Mouse (Mus musculus): ENCODE results near the gene Csk. TPM values are rescaled to one million over a fixed set of nuclear protein-coding genes. Genes with fewer than 3 reads are reported as not detected.
A peak's percentile ranks its signal among the peaks of the same experiment; 100 is the strongest.

The Csk gene
- polyA plus RNA-seq, 1 experiment from 2014 or later, result 27.2 TPM

- Histone ChIP-seq H3K36me3 (ENCODE audit: insufficient read depth, low read length) (0 out of 2 replicates have a peak, but pooled peaks cover 8% of the 10 kb centered on the region), H3K27me3 (ENCODE audit: insufficient read depth, low read length) (no peaks in the 10 kb centered on the region), H3K4me3 (ENCODE audit: low read length) (0 out of 2 replicates have a peak overlapping the region, but pooled peaks have one; percentile 3), H3K9ac (replicated peaks; ENCODE audit: low read length) (peak overlapping the region; percentile 24; the same call in 1 of the 2 replicates), H3K4me1 (ENCODE audit: insufficient read depth, low read length) (peaks cover 84% of the 10 kb centered on the region), H3K4me2 (replicated peaks; ENCODE audit: low read depth, low read length) (peak overlapping the region; percentile 40), H3K27ac (ENCODE audit: low read length) (peak overlapping the region; percentile 85), H3K9me3 (ENCODE audit: low read length) (no peaks in the 10 kb centered on the region)
- no peak for ATAC-seq (ENCODE audit: low FRiP score, low TSS enrichment)
- WGBS, result 70% methylated on average over 1 of the region's 1 CpGs
Measured at GRCm38 (mm10) chr9:57641022-57641421, 12.4 kb downstream of the Csk start.

GRCm38 (mm10) chr9:57640384-57640783 lies 13.0 kb downstream of the Csk start:
- no peaks in the 10 kb centered on the region for H3K27me3 ChIP-seq (ENCODE audit: insufficient read depth, low read length)
- peak overlapping the region; percentile 40 for H3K4me2 ChIP-seq (replicated peaks; ENCODE audit: low read depth, low read length)
- H3K9ac ChIP-seq (replicated peaks; ENCODE audit: low read length), result peak overlapping the region; percentile 24
- 0 out of 2 replicates have a peak, but pooled peaks cover 8% of the 10 kb centered on the region for H3K36me3 ChIP-seq (ENCODE audit: insufficient read depth, low read length)
- peaks cover 81% of the 10 kb centered on the region for H3K4me1 ChIP-seq (ENCODE audit: insufficient read depth, low read length)
- no peaks in the 10 kb centered on the region for H3K9me3 ChIP-seq (ENCODE audit: low read length)
- ATAC-seq (ENCODE audit: low FRiP score, low TSS enrichment), result peak; percentile 62
- WGBS, result 3% methylated on average over 15 of the region's 15 CpGs
- peak overlapping the region; percentile 3; the same call in 1 of the 2 replicates for H3K4me3 ChIP-seq (ENCODE audit: low read length)
- peak overlapping the region; percentile 85 for H3K27ac ChIP-seq (ENCODE audit: low read length)

DNA sequence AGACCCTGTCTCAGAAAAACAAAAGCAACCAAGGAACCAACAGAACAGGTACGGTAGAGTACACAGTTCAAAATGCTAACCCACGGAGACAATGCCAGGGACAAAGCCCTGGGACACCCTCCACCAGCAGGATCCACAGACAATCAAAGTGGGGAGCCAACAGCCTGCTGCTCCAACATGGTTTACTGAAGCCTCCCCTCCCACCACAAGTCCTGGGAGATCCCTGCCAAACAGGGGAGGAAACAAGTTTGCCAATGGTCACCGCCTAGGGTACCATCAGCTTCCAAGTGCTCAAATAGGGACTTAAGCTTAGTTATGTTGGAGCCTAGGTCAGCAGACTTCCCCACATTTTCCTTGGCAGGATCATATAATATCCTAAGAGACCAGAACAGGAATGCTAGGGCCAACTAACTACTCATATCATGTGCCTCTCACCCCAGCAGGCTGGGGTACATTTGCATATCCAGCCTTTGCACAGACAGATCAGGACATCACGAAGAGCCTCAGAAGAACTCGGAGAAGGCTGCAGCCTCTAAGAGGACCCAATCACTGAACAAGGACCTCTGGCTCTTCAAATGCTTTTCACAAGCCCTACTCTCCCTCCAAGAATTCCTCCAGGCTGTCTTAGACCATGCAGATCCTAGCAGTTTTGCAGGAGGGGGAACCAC lies 13.6 kb downstream of the Csk start:
- no peaks in the 10 kb centered on the region for H3K27me3 ChIP-seq (ENCODE audit: insufficient read depth, low read length)
- H3K9me3 ChIP-seq (ENCODE audit: low read length), result no peaks in the 10 kb centered on the region
- WGBS, result 64% methylated on average over 5 of the region's 5 CpGs
- peak overlapping the region; percentile 40 for H3K4me2 ChIP-seq (replicated peaks; ENCODE audit: low read depth, low read length)
- H3K36me3 ChIP-seq (ENCODE audit: insufficient read depth, low read length), result 0 out of 2 replicates have a peak, but pooled peaks cover 8% of the 10 kb centered on the region
- peak overlapping the region; percentile 3; the same call in 1 of the 2 replicates for H3K4me3 ChIP-seq (ENCODE audit: low read length)
- no peak for ATAC-seq (ENCODE audit: low FRiP score, low TSS enrichment)
- peak overlapping the region; percentile 85 for H3K27ac ChIP-seq (ENCODE audit: low read length)
- peak overlapping the region; percentile 24 for H3K9ac ChIP-seq (replicated peaks; ENCODE audit: low read length)
- peaks cover 81% of the 10 kb centered on the region for H3K4me1 ChIP-seq (ENCODE audit: insufficient read depth, low read length)

DNA sequence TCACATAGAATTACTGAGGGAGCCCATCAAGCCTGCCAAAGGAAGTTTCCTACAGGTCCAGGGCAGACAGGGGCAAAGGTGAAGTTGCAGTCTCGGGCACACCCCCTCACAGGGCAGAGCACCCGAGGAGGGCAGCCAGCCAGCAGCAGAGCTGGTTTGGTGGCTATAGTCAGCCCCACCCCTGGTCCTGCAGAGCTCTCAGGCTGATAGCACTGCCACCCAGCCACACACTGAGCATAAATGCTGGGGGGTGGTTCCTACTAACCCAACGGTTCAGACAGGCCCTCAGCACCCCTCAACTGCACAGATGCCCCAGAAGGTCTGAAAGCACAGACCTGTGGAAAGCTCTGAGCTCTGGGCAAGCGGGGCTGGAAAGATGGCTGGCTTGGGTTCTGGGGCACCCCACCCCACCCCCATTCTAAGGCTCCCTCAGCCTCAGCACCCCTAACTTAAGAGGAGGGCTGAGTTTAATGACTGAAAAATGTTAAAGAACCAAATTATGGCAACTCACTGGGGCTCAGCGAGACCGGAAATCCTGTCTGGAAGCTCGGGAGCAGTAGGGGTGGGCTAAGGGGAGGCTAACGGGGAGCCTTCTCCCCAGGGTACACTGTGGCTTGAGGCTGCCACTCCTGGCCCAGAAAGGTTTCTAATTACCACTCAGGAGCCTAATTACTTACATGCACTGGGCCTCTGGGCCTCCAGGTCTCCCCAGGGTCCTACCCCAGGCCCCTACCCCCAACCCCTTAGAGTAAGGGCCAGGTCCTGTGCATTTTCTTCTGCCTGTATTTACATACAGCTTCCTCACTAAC lies 14.6 kb downstream of the Csk start:
- Histone ChIP-seq H3K9ac (replicated peaks; ENCODE audit: low read length) (peak overlapping the region; percentile 49; the same call in 1 of the 2 replicates), H3K27ac (ENCODE audit: low read length) (peak overlapping the region; percentile 76), H3K4me2 (replicated peaks; ENCODE audit: low read depth, low read length) (peak overlapping the region; percentile 40), H3K9me3 (ENCODE audit: low read length) (no peaks in the 10 kb centered on the region), H3K4me3 (ENCODE audit: low read length) (no peak overlapping the region), H3K36me3 (ENCODE audit: insufficient read depth, low read length) (0 out of 2 replicates have a peak, but pooled peaks cover 8% of the 10 kb centered on the region), H3K27me3 (ENCODE audit: insufficient read depth, low read length) (no peaks in the 10 kb centered on the region), H3K4me1 (ENCODE audit: insufficient read depth, low read length) (peaks cover 72% of the 10 kb centered on the region)
- 18% methylated on average over 8 of the region's 8 CpGs for WGBS
- ATAC-seq (ENCODE audit: low FRiP score, low TSS enrichment), result peak; percentile 42

- ATAC-seq (ENCODE audit: low FRiP score, low TSS enrichment), result peak; percentile 52
- Histone ChIP-seq H3K27ac (ENCODE audit: low read length) (peak overlapping the region; percentile 76), H3K4me1 (ENCODE audit: insufficient read depth, low read length) (peaks cover 61% of the 10 kb centered on the region), H3K9ac (replicated peaks; ENCODE audit: low read length) (no peak overlapping the region; the same call in 1 of the 2 replicates), H3K4me2 (replicated peaks; ENCODE audit: low read depth, low read length) (peak overlapping the region; percentile 40), H3K4me3 (ENCODE audit: low read length) (no peak overlapping the region), H3K27me3 (ENCODE audit: insufficient read depth, low read length) (no peaks in the 10 kb centered on the region), H3K9me3 (ENCODE audit: low read length) (no peaks in the 10 kb centered on the region), H3K36me3 (ENCODE audit: insufficient read depth, low read length) (0 out of 2 replicates have a peak, but pooled peaks cover 8% of the 10 kb centered on the region)
- 10% methylated on average over 6 of the region's 6 CpGs for WGBS
Measured at GRCm38 (mm10) chr9:57637741-57638322, 15.6 kb downstream of the Csk start.

DNA sequence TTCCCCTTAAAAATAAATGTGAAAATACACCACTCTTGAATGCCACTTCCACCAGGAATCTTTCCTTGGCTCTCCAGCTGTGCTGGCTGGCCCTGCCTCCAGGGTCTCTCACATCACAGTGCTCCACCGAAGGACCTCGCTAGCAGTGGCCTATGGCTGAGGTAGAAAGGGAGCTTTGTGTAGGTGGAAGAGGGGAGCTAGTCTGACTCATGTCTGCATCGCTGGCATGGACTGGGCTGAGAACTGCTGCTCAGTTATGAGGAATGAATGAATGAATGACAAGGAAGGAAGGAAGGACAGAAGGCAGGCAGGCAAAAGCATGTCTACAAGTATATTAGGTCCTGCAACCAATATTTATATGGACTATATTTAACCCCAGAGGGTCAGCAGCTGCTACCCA lies 16.2 kb downstream of the Csk start:
- Histone ChIP-seq H3K4me1 (ENCODE audit: insufficient read depth, low read length) (peaks cover 57% of the 10 kb centered on the region), H3K9me3 (ENCODE audit: low read length) (no peaks in the 10 kb centered on the region), H3K27ac (ENCODE audit: low read length) (peak overlapping the region; percentile 76), H3K27me3 (ENCODE audit: insufficient read depth, low read length) (no peaks in the 10 kb centered on the region), H3K9ac (replicated peaks; ENCODE audit: low read length) (0 out of 2 replicates have a peak overlapping the region, but pooled peaks have one; percentile 19), H3K4me3 (ENCODE audit: low read length) (no peak overlapping the region), H3K36me3 (ENCODE audit: insufficient read depth, low read length) (0 out of 2 replicates have a peak, but pooled peaks cover 8% of the 10 kb centered on the region), H3K4me2 (replicated peaks; ENCODE audit: low read depth, low read length) (peak overlapping the region; percentile 40; the same call in 1 of the 2 replicates)
- ATAC-seq (ENCODE audit: low FRiP score, low TSS enrichment), result no peak
- 57% methylated on average over 3 of the region's 3 CpGs for WGBS

DNA sequence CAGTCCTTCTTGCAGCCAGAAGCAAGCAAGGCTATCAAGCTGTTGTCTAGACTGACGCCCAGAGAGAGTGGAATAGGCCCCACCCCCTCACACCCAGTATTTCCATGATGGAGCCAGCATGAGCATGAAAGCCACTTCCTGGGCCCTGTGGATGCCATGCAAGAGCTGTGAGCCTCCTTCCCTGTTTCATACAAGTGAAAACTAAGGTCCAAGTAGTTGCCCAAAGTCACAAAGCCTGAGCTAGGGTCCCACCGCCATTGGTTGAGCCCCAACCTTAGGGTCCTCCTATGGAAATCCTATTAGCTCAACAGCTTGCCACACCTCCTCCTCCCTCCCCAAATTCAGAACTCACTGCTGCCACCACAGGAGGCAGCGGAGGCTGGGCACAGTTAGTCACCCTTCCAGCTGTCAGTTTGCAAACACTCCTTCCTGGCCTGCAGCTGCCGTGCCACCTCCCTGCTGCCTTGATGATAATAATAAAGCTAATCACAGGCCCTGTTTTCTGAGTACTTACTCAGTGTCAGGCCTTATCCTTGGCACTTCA lies 19.9 kb downstream of the Csk start:
- H3K9me3 ChIP-seq (ENCODE audit: low read length), result no peaks in the 10 kb centered on the region
- ATAC-seq (ENCODE audit: low FRiP score, low TSS enrichment), result no peak
- 57% methylated on average over 4 of the region's 4 CpGs for WGBS
- H3K27ac ChIP-seq (ENCODE audit: low read length), result no peak overlapping the region
- H3K4me2 ChIP-seq (replicated peaks; ENCODE audit: low read depth, low read length), result no peak overlapping the region
- no peak overlapping the region for H3K9ac ChIP-seq (replicated peaks; ENCODE audit: low read length)
- peaks cover 29% of the 10 kb centered on the region for H3K36me3 ChIP-seq (ENCODE audit: insufficient read depth, low read length)
- H3K4me1 ChIP-seq (ENCODE audit: insufficient read depth, low read length), result peaks cover 20% of the 10 kb centered on the region
- no peaks in the 10 kb centered on the region for H3K27me3 ChIP-seq (ENCODE audit: insufficient read depth, low read length)
- H3K4me3 ChIP-seq (ENCODE audit: low read length), result no peak overlapping the region

DNA sequence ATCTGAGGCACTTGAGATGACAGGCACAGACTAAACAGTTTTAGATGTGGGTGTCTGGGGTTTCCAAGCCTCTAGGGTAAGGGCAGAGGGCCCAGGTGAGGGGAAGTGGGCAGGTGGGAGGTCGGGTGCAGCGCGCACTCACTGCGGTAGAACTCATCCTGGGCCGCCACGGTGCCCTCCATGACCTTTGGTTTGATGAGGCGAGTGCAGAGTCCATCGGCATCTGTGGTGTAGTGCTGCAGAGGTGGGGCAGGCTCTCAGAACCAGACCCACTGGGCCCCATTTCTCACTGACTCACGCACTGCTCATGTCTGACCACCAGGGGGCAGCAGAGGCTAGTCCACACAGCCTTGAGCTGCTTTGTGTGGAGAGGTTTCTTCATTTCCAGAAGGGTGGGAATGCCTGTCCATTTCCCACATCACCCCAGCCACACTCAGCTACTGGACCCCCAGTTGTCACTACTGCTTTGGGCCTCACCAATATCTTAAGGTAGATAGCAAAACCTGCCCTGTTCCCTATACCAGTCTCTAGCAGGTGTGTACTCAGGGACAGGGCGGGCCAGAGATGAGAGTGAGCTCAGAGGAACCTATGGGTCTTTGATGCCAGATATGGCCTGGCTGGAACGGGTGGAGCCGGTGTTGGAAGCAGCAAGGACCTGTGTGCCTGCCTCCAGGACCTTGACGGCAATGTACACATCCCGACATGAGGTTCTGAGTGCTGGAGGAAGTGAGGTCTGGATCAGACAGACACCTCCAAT lies 24.1 kb downstream of the Csk start:
- WGBS, result 68% methylated on average over 14 of the region's 14 CpGs
- Histone ChIP-seq H3K4me1 (ENCODE audit: insufficient read depth, low read length) (no peaks in the 10 kb centered on the region), H3K27ac (ENCODE audit: low read length) (no peak overlapping the region), H3K36me3 (ENCODE audit: insufficient read depth, low read length) (peaks cover 71% of the 10 kb centered on the region), H3K4me3 (ENCODE audit: low read length) (no peak overlapping the region), H3K27me3 (ENCODE audit: insufficient read depth, low read length) (no peaks in the 10 kb centered on the region), H3K9ac (replicated peaks; ENCODE audit: low read length) (no peak overlapping the region), H3K9me3 (ENCODE audit: low read length) (no peaks in the 10 kb centered on the region), H3K4me2 (replicated peaks; ENCODE audit: low read depth, low read length) (no peak overlapping the region)
- peak; percentile 49 for ATAC-seq (ENCODE audit: low FRiP score, low TSS enrichment)

DNA sequence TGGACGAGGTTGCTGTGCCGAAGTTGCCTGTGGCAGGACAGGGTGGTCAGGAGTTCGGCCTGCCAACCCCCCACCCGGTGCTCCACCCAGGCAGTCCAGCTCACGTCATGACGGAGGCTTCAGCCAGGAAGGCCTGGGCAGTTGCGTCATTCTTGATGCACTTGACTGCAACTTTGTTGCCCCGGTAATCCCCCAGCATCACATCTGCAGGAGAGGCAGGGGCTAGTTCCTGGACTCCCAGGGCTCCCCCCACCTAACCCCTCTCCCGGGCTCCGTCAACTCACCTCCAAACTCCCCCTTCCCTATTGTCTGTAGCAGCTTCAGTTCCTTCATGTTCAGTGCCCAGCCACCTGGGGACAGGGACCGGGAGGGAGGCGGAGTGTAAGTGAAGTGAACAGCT lies 24.7 kb downstream of the Csk start:
- no peak overlapping the region for H3K9ac ChIP-seq (replicated peaks; ENCODE audit: low read length)
- no peaks in the 10 kb centered on the region for H3K27me3 ChIP-seq (ENCODE audit: insufficient read depth, low read length)
- H3K27ac ChIP-seq (ENCODE audit: low read length), result no peak overlapping the region
- no peaks in the 10 kb centered on the region for H3K9me3 ChIP-seq (ENCODE audit: low read length)
- H3K4me3 ChIP-seq (ENCODE audit: low read length), result no peak overlapping the region
- no peak overlapping the region for H3K4me2 ChIP-seq (replicated peaks; ENCODE audit: low read depth, low read length)
- WGBS, result 92% methylated on average over 12 of the region's 12 CpGs
- no peak for ATAC-seq (ENCODE audit: low FRiP score, low TSS enrichment)
- no peaks in the 10 kb centered on the region for H3K4me1 ChIP-seq (ENCODE audit: insufficient read depth, low read length)
- H3K36me3 ChIP-seq (ENCODE audit: insufficient read depth, low read length), result peaks cover 73% of the 10 kb centered on the region

All from kidney, embryonic 16.5 days (tissue).